Mouse (Mus musculus): ENCODE measurements at regions not wholly inside any gene's neighbourhood (a gene's known extent, or its start where the extent isn't known, plus 50 kb on each side); places are given as distances from the start of the nearest gene placed in this dataset.

GRCm38 (mm10) chr10:92162473-92163011, 559.7 kb downstream of the Nedd1 start:
- TF ChIP-seq CTCF (IDR thresholded peaks at IDR 0.05; ENCODE audit: extremely low read depth, insufficient read length, insufficient replicate concordance, low read depth, low read length): no peak
- no peak for TF ChIP-seq POLR2A (IDR thresholded peaks at IDR 0.05; ENCODE audit: low read depth, low read length)
